Mouse (Mus musculus): ENCODE measurements around the gene Pawr.
"Not testable (repeated sequence)": the region's sequence is repeated elsewhere in the genome, so short reads cannot be mapped to it uniquely, and the experiment has no call there.

The Pawr gene

GRCm38 (mm10) chr10:108311396-108311795, 20.5 kb upstream of the Pawr start:
- DNase-seq (ENCODE audit: extremely low spot score, low read depth, low spot score): no peak

DNA sequence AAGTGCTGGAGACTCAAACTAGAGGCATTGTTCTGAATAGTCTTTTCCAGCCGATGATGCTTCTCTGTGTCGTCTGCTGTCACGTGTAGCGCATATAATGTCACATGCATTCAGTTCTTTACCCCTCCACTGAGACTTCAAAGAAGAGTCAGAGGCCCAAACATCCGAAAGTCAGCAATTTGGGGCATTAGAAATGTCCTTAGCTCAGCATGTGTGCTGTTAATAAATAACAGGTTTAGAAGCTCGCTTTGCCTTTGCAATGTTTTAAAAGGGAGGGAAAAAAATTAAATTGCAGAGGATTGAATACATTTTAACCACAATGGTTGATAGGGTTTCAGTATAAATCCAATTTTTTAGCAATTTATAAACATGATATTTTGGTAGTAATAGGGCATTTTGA, 18.1 kb upstream of the Pawr start:
- no peak for DNase-seq (ENCODE audit: extremely low spot score, low read depth, low spot score)

DNA sequence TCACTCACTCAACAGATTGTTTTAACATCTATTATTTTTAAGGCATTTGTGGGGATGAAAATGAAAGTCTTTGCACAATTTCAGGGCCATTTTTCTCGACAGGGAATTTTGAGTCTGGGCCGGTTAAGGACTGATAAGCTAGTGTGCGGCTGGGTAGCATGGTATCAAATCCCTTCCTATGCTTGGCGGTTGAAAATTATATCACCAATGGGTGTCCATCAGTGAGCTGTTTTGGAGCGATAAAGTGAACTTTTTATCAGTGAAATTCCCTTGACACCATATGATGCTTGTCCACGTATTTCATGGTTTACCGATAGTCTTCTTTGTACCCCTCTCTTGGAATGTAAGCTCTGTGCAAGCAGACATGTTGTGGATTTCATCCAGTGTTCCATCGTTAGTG, 17.5 kb upstream of the Pawr start:
- no peak for DNase-seq (ENCODE audit: extremely low spot score, low read depth, low spot score)

DNA sequence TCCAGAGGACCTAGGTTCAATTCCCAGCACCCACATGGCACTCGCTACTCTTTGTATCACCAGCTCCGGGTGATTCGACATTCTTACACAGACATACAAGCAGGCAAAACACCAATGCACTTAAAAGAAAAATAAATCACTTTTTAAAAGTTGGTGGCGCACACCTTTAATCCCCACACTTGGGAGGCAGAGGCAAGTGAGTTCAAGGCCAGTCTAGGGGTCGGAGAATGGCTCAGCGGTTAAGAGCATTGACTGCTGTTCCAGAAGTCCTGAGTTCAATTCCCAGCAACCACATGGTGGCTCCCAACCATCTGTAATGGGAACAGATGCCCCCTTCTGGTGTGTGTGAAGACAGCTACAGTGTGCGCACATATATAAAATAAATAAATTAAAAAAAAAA, 16.7 kb upstream of the Pawr start:
- DNase-seq (ENCODE audit: extremely low spot score, low read depth, low spot score): no peak

- no peak for DNase-seq (ENCODE audit: extremely low spot score, low read depth, low spot score)
Observed at GRCm38 (mm10) chr10:108328356-108328755, 3.6 kb upstream of the Pawr start.

- DNase-seq (ENCODE audit: extremely low spot score, low read depth, low spot score): no peak
Observed at GRCm38 (mm10) chr10:108328983-108329382, 2.9 kb upstream of the Pawr start.

GRCm38 (mm10) chr10:108329771-108330170, 2.1 kb upstream of the Pawr start:
- no peak for DNase-seq (ENCODE audit: extremely low spot score, low read depth, low spot score)

DNA sequence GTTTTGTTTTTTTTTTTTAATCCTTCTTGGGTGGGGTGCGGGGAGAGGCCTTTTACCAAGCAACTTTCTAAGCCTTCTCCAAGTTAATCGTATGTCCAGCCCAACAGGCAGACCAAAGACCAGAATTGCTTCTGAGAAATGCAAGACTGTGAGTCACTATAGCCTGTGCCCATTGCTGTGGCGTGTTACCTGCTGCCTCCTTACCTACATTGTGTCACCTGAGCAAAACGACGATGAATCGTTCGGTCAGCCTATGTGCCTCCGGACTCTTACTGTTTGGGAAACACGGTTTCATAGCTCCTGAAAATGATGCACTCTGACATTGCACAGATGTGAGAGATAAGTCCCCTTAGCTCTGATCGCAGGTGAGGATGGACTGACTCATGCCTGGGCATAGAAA, 957 bp upstream of the Pawr start:
- DNase-seq (ENCODE audit: extremely low spot score, low read depth, low spot score): no peak

DNA sequence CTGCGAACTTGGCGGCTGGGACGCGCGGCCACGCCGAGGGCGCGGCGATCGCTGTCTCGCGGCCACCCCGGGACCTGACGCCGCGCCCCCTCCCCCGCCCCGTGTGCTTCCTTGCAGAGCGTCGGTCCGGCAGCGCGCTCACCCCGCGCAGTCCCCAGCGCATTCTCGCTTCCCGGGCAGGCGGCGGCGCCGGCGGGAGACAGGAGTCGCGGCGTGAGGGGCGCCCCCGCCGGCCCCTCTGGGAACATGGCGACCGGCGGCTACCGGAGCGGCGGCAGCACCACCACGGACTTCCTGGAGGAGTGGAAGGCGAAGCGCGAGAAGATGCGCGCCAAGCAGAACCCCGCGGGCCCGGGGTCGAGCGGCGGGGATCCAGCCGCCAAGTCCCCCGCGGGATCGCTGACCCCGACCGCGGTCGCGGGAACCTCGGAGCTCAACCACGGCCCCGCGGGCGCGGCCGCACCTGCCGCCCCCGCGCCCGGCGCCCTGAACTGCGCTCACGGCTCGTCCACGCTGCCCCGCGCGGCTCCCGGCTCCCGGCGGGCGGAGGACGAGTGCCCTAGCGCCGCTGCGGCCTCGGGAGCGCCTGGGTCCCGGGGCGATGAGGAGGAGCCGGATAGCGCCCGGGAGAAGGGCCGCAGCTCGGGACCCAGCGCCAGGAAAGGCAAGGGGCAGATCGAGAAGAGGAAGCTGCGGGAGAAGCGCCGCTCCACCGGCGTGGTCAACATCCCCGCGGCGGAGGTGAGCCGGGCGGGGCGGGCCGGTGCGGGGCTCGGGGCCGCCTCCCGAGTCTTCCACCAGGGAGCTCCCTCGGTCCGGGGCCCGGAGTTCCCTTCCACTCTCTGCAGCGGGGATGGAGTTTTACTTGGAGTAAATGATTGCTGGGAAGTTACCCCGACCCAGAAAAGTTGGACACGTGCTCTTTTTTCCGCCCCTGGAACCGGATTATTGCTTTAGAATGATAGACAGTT, 935 bp downstream of the Pawr start:
- DNase-seq (ENCODE audit: extremely low spot score, low read depth, low spot score): no peak

- no peak for DNase-seq (ENCODE audit: extremely low spot score, low read depth, low spot score)
Observed at GRCm38 (mm10) chr10:108333642-108334041, 1.7 kb downstream of the Pawr start.

GRCm38 (mm10) chr10:108334096-108334495, 2.2 kb downstream of the Pawr start:
- no peak for DNase-seq (ENCODE audit: extremely low spot score, low read depth, low spot score)

DNA sequence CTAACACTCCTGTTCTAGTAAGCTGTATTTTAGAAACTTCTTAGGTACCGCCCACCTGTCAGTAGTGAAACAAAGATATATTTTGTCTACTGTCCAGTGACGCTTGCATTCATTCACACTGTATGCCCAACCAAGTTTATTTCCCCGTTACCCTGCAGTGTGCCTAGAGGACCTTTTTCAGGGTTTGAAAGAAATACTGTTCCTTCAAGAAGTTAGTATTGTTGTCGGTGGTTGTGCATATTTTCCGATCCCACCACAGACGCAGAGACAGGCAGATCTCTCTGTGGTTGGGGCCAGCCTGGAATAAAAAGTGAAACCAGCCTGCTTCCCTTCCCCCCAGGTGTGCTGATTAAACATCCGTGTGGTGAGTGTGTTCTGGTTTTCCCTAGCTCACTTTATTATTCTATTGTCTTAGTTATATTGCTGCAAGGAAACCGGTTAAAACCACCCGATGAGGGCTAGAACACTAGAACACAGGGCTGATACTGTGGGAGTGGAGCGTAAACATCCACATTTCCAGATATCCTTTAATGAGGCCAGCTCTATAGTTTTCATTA, 3.9 kb downstream of the Pawr start:
- DNase-seq (ENCODE audit: extremely low spot score, low read depth, low spot score): no peak

DNA sequence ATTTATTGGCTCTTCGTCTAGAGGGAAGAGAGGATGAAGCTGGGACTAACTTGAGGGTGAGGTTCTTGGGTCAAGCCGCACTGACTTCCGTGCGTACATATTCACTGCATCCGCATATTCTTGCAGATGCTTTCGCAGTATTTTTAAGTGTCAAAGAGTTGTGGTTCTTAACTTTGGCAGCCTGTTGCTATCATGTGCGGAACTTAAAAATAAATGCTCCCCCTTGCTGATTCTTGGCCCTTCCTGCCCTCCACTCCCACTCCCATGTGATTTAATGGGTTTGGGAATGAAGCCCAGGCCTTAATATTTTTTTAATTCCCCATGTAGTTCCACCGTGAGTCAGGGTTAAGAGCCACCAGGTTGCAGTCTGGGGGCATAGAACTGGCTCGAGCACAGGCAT, 4.7 kb downstream of the Pawr start:
- DNase-seq (ENCODE audit: extremely low spot score, low read depth, low spot score): no peak

GRCm38 (mm10) chr10:108338055-108338961, 6.4 kb downstream of the Pawr start:
- no peak for DNase-seq (ENCODE audit: extremely low spot score, low read depth, low spot score)

GRCm38 (mm10) chr10:108339118-108339517, 7.2 kb downstream of the Pawr start:
- no peak for DNase-seq (ENCODE audit: extremely low spot score, low read depth, low spot score)

DNA sequence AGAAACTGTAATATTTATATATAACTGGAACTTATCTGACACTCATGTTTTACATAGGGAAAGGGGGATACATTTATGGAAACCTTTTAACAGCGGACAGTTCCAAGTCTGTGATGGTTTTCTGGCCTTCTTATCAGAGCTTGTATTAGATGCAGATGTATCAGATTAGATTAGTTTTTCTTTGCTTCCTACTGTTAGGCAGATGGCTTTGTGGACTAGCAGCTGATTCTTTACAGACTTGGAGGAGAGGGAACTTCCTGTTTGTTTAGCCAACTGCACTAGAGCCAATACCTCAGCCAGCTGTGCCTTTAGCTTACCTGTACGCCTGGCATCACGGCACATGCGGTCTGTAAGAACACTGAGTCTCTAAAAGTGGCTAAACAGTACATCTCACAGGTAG, 8.0 kb downstream of the Pawr start:
- DNase-seq (ENCODE audit: extremely low spot score, low read depth, low spot score): no peak

- no peak for DNase-seq (ENCODE audit: extremely low spot score, low read depth, low spot score)
Observed at GRCm38 (mm10) chr10:108343734-108344133, 11.8 kb downstream of the Pawr start.

- DNase-seq (ENCODE audit: extremely low spot score, low read depth, low spot score): no peak
Observed at GRCm38 (mm10) chr10:108345123-108345522, 13.2 kb downstream of the Pawr start.

GRCm38 (mm10) chr10:108346301-108346700, 14.4 kb downstream of the Pawr start:
- not testable (repeated sequence) for DNase-seq (ENCODE audit: extremely low spot score, low read depth, low spot score)

DNA sequence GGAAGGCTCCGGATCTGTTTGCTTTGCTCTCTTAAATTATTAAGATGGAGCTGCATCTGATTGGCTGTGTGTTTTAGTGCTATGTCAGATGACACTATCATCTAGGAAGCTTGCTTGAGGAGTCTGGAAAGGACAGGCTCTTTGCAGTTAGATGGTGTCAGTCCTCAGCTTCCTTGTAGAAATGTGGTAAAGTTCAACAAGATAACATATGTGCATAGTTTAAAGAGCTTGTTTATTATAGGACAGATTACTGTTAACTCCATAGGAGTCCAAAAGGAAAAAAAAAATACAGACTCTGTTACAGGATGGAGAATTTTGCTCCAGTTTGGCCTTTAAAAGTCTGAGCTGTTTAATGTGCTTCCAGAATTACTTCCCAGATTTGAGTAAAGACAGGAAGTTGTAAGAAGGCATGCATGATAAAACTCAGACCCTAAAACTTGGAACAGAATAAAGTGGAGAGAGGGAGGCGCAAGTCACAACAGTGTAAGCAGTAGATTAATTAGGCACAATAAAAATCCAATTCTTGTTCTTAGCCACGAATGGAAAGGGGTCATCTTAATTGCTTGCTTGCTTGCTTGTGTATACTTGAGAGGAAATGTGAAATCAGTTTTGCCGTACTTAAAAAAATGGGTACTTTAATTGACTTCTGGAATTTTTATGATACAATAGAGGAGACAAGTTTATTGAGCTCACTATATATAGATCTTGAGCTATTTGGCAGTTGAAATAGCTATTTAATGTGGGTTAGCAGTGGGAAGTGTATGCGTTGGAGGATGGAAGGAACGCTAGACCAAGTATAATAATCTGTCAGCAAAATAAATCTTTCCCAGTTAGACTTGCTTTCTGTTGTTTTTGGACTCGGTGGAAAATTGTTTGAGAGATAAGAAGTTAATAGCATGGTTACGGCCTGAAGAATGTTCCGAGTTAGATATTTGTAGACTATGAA, 18.5 kb downstream of the Pawr start:
- DNase-seq (ENCODE audit: extremely low spot score, low read depth, low spot score): no peak

Data from hindlimb bud, embryonic 11.5 days (tissue).